8 mouse cellular contexts compared by ENCODE assay signal in the genomic region with DNA sequence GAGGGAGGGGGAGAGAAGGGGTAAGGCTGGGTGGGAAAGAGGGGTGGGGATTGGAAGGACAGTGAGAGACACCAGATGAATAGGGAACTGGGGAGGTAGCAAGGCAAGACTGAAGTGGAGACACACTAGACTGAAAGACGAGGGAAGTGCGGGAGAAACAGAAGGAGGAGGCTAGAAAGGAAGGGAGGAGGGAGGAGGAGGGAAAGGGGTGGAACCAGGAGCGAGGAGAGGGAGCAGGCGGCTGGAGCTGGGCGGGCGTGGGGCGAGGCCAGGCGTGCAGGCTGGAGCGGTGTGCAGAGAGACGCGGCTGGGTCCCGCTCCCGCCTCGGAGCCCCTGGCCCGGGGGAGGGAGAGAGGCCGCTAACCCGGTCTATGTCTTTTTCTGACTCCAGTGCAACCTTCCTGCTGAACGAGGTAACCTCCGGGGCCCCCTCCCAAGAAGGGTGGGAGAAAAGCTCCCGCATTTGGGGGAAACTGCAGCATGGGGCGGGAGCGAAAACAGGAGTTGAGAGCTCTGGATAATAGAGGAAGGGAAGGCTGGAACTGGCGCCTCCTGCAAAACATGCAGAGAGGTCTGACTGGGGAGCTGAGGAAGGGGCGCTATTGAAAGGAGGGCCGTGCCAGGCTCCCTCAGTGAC. TPM values are rescaled to one million over a fixed set of nuclear protein-coding genes. Genes with fewer than 3 reads are reported as not detected.
A peak's percentile ranks its signal among the peaks of the same experiment; 100 is the strongest.
DNase-seq lines count a peak whose midpoint lies in the region; ATAC-seq and TF ChIP-seq lines count a peak whose summit lies in the region.

No protein-coding gene starts in this region.

- peaks cover 10 to 13% of the 10 kb centered on the region in 2 experiments for H3K27me3 ChIP-seq in MEL (ENCODE audit: control insufficient read depth in 1 of 2, insufficient read depth in 2 of 2, low read length in 2 of 2)
- H3K27me3 ChIP-seq in forebrain, postnatal 0 days (ENCODE audit: insufficient read depth, low read length): no peaks in the 10 kb centered on the region
- peaks cover 4% of the 10 kb centered on the region for H3K27me3 ChIP-seq in hindbrain, embryonic 16.5 days (replicated peaks; ENCODE audit: control insufficient read depth, insufficient read depth, low read length)
- H3K27me3 ChIP-seq in limb, embryonic 14.5 days (ENCODE audit: control insufficient read depth, insufficient read depth, low read length): peaks cover 7% of the 10 kb centered on the region

- no peaks in the 10 kb centered on the region; the same call in 1 of the 2 replicates for H3K79me2 ChIP-seq in MEL (ENCODE audit: control insufficient read depth, insufficient read depth, low read length, poor library complexity)

- ATAC-seq in forebrain, postnatal 0 days: peak; percentile 45
- peak; percentile 51 for ATAC-seq in hindbrain, embryonic 16.5 days
- peak; percentile 82 for ATAC-seq in limb, embryonic 14.5 days (ENCODE audit: low FRiP score, low read depth)
- no peak for ATAC-seq in inflammation-experienced regulatory T-cells, adult 6 months

- no peak for TF ChIP-seq EP300 in MEL (IDR thresholded peaks at IDR 0.05; ENCODE audit: low read depth in 1 of 2, low read length in 2 of 2)

- no peaks in the 10 kb centered on the region for H3K9me3 ChIP-seq in MEL (replicated peaks; ENCODE audit: insufficient read depth, low read length)
- no peaks in the 10 kb centered on the region for H3K9me3 ChIP-seq in forebrain, postnatal 0 days (ENCODE audit: low read length)
- H3K9me3 ChIP-seq in hindbrain, embryonic 16.5 days (ENCODE audit: control insufficient read depth, low read length): no peaks in the 10 kb centered on the region
- H3K9me3 ChIP-seq in limb, embryonic 14.5 days (ENCODE audit: control insufficient read depth, low read length): no peaks in the 10 kb centered on the region

- H3K4me2 ChIP-seq in forebrain, postnatal 0 days (ENCODE audit: low read depth): peak overlapping the region; percentile 82
- H3K4me2 ChIP-seq in hindbrain, embryonic 16.5 days (ENCODE audit: low read length): peak overlapping the region; percentile 84
- H3K4me2 ChIP-seq in limb, embryonic 14.5 days (replicated peaks; ENCODE audit: low read depth, low read length, severe bottlenecking): peak overlapping the region; percentile 99

- H3K4me1 ChIP-seq in MEL (ENCODE audit: control insufficient read depth in 1 of 2, insufficient read depth in 2 of 2, low read length in 2 of 2): peaks cover 0 to 17% of the 10 kb centered on the region in 2 experiments; a peak in 3 of 4 replicates
- peaks cover 23% of the 10 kb centered on the region for H3K4me1 ChIP-seq in forebrain, postnatal 0 days (ENCODE audit: insufficient read depth)
- peaks cover 58% of the 10 kb centered on the region for H3K4me1 ChIP-seq in hindbrain, embryonic 16.5 days (ENCODE audit: control insufficient read depth, insufficient read depth, low read depth, low read length)
- H3K4me1 ChIP-seq in limb, embryonic 14.5 days (ENCODE audit: control insufficient read depth, insufficient read depth, low read length): peaks cover 41% of the 10 kb centered on the region

- DNase-seq in MEL (ENCODE audit: low read depth, low spot score): peak; percentile 69
- DNase-seq in adrenal gland, postnatal 36 days: peak; percentile 79 to 82
- peak; percentile 77 for DNase-seq in forebrain, postnatal 0 days
- DNase-seq in limb, embryonic 14.5 days (ENCODE audit: low spot score): peak; percentile 84
- peak; percentile 31 for DNase-seq in naive thymus-derived CD4-positive, alpha-beta T cell, adult 2 months (ENCODE audit: low read depth)
- DNase-seq in urinary bladder, postnatal 4 days (ENCODE audit: low spot score in 2 of 2): peak; percentile 72 to 78

- no peak for TF ChIP-seq CTCF in MEL (IDR thresholded peaks at IDR 0.05 in 2 of 3, conservative IDR thresholded peaks at IDR 0.05 in 1 of 3; ENCODE audit: control insufficient read depth in 1 of 3, insufficient read depth in 1 of 3, low read depth in 2 of 3, low read length in 3 of 3, poor library complexity in 1 of 3, severe bottlenecking in 1 of 3)
- 0 out of 2 replicates have a peak, but pooled peaks have one; percentile 4 for TF ChIP-seq CTCF in forebrain, postnatal 0 days (IDR thresholded peaks at IDR 0.05; ENCODE audit: low read depth)

- H3K27ac ChIP-seq in MEL (ENCODE audit: control insufficient read depth, low read depth, low read length): no peak overlapping the region
- peak overlapping the region; percentile 97 for H3K27ac ChIP-seq in forebrain, postnatal 0 days (ENCODE audit: low read depth, low read length)
- peak overlapping the region; percentile 74 for H3K27ac ChIP-seq in hindbrain, embryonic 16.5 days (ENCODE audit: low read depth, low read length)
- H3K27ac ChIP-seq in limb, embryonic 14.5 days (replicated peaks; ENCODE audit: low read depth, low read length): peak overlapping the region; percentile 61

- TF ChIP-seq POLR2A in MEL (IDR thresholded peaks at IDR 0.05; ENCODE audit: control insufficient read depth in 1 of 2, insufficient read depth in 1 of 2, low read depth in 1 of 2, low read length in 2 of 2, poor library complexity in 1 of 2): no peak
- TF ChIP-seq POLR2A in limb, embryonic 14.5 days (IDR thresholded peaks at IDR 0.05; ENCODE audit: borderline replicate concordance, extremely low read depth, insufficient read depth, insufficient read length): 0 out of 2 replicates have a peak, but pooled peaks have one; percentile 22

- peak overlapping the region; percentile 49 to 50 for H3K4me3 ChIP-seq in MEL (ENCODE audit: control insufficient read depth in 1 of 2, insufficient read depth in 1 of 2, low read depth in 2 of 2, low read length in 2 of 2)
- H3K4me3 ChIP-seq in forebrain, postnatal 0 days (ENCODE audit: low read depth, low read length): peak overlapping the region; percentile 66
- H3K4me3 ChIP-seq in hindbrain, embryonic 16.5 days (ENCODE audit: low read length): peak overlapping the region; percentile 75
- peak overlapping the region; percentile 84 for H3K4me3 ChIP-seq in limb, embryonic 14.5 days (replicated peaks; ENCODE audit: low read length)

- peaks cover 0 to 11% of the 10 kb centered on the region in 2 experiments; a peak in 2 of 4 replicates for H3K36me3 ChIP-seq in MEL (ENCODE audit: control insufficient read depth in 1 of 2, insufficient read depth in 2 of 2, low read length in 2 of 2)
- no peaks in the 10 kb centered on the region for H3K36me3 ChIP-seq in forebrain, postnatal 0 days (ENCODE audit: insufficient read depth)
- H3K36me3 ChIP-seq in hindbrain, embryonic 16.5 days (ENCODE audit: control insufficient read depth, insufficient read depth, low read length): no peaks in the 10 kb centered on the region
- H3K36me3 ChIP-seq in limb, embryonic 14.5 days (ENCODE audit: control insufficient read depth, insufficient read depth, low read length): no peaks in the 10 kb centered on the region

- H3K9ac ChIP-seq in MEL (ENCODE audit: control insufficient read depth, low read depth, low read length, poor library complexity, severe bottlenecking): peak overlapping the region; percentile 61
- H3K9ac ChIP-seq in forebrain, postnatal 0 days: peak overlapping the region; percentile 86
- H3K9ac ChIP-seq in hindbrain, embryonic 16.5 days (ENCODE audit: low read depth, low read length): peak overlapping the region; percentile 66
- peak overlapping the region; percentile 55 for H3K9ac ChIP-seq in limb, embryonic 14.5 days (ENCODE audit: low read depth, low read length, severe bottlenecking)

- TF ChIP-seq RAD21 in MEL (IDR thresholded peaks at IDR 0.05; ENCODE audit: low read depth, low read length): no peak

- 2% methylated on average over 25 of the region's 25 CpGs for WGBS in forebrain, postnatal 0 days
- WGBS in hindbrain, embryonic 16.5 days: under 1% methylated on average over 24 of the region's 25 CpGs
- WGBS in limb, embryonic 14.5 days: 2% methylated on average over 13 of the region's 25 CpGs

RNA-seq across cellular contexts. Expression of gene Cacnb3, which starts 1.6 kb away (rescaled TPM):
- total RNA-seq in MEL (2012; rRNA removed): 1.4 TPM in 2 replicates
- 1 to 10 TPM in 1 of 2 experiments, not detected in 1; 8.5 TPM for polyA plus RNA-seq in MEL (2012; ENCODE audit: insufficient read depth in 1 of 2, insufficient read length in 2 of 2, low read depth in 1 of 2, low replicate concordance in 2 of 2, missing spikeins in 1 of 2)
- 10 to 100 TPM; 10.2 to 13.3 TPM for total RNA-seq in adrenal gland, postnatal 36 days (2021)
- 191 and 201 TPM in 2 replicates for total RNA-seq in forebrain, postnatal 0 days (2014; rRNA removed)
- polyA plus RNA-seq in forebrain, postnatal 0 days (2015; fragmentation: Nextera tagmentation; extraction: Ambion mirVana): 133 and 139 TPM in 2 replicates
- polyA plus RNA-seq in hindbrain, embryonic 16.5 days (2015; fragmentation: Nextera tagmentation; extraction: Ambion mirVana): 129 and 141 TPM in 2 replicates
- polyA plus RNA-seq in limb, embryonic 14.5 days (2012; rRNA removed): 75.2 and 105 TPM in 2 replicates
- 33.9 and 40.8 TPM in 2 replicates for polyA plus RNA-seq in limb, embryonic 14.5 days (2014; fragmentation: Nextera tagmentation; extraction: Ambion mirVana)
- under 1 TPM in 2 of 3 experiments, not detected in 1; 0.30 to 0.38 TPM for polyA plus RNA-seq in inflammation-experienced regulatory T-cells, adult 6 months (2017; shearing (Covaris generic))

RNA-seq across cellular contexts. Expression of gene Adcy6, which starts 22.4 kb away (rescaled TPM):
- total RNA-seq in MEL (2012; rRNA removed): 58.9 and 76.0 TPM in 2 replicates
- 10 to 100 TPM in 1 of 2 experiments, not detected in 1; 77.3 TPM for polyA plus RNA-seq in MEL (2012; ENCODE audit: insufficient read depth in 1 of 2, insufficient read length in 2 of 2, low read depth in 1 of 2, low replicate concordance in 2 of 2, missing spikeins in 1 of 2)
- total RNA-seq in adrenal gland, postnatal 36 days (2021): 10 to 100 TPM; 43.8 to 62.6 TPM
- 39.2 and 42.3 TPM in 2 replicates for total RNA-seq in forebrain, postnatal 0 days (2014; rRNA removed)
- polyA plus RNA-seq in forebrain, postnatal 0 days (2015; fragmentation: Nextera tagmentation; extraction: Ambion mirVana): 1.9 and 5.4 TPM in 2 replicates
- polyA plus RNA-seq in hindbrain, embryonic 16.5 days (2015; fragmentation: Nextera tagmentation; extraction: Ambion mirVana): 9.1 and 10.1 TPM in 2 replicates
- polyA plus RNA-seq in limb, embryonic 14.5 days (2012; rRNA removed): 74.0 and 82.0 TPM in 2 replicates
- polyA plus RNA-seq in limb, embryonic 14.5 days (2014; fragmentation: Nextera tagmentation; extraction: Ambion mirVana): 14.3 and 16.2 TPM in 2 replicates
- under 1 TPM in 2 of 3 experiments, not detected in 1; 0.28 to 0.44 TPM for polyA plus RNA-seq in inflammation-experienced regulatory T-cells, adult 6 months (2017; shearing (Covaris generic))

RNA-seq across cellular contexts. Expression of gene Ddx23, which starts 30.5 kb away (rescaled TPM):
- 193 and 213 TPM in 2 replicates for total RNA-seq in MEL (2012; rRNA removed)
- 100 to 1,000 TPM; 194 to 252 TPM for polyA plus RNA-seq in MEL (2012; ENCODE audit: insufficient read depth in 1 of 2, insufficient read length in 2 of 2, low read depth in 1 of 2, low replicate concordance in 2 of 2, missing spikeins in 1 of 2)
- 10 to 100 TPM; 75.5 to 84.3 TPM for total RNA-seq in adrenal gland, postnatal 36 days (2021)
- total RNA-seq in forebrain, postnatal 0 days (2014; rRNA removed): 54.9 and 70.6 TPM in 2 replicates
- polyA plus RNA-seq in forebrain, postnatal 0 days (2015; fragmentation: Nextera tagmentation; extraction: Ambion mirVana): 11.9 and 13.8 TPM in 2 replicates
- polyA plus RNA-seq in hindbrain, embryonic 16.5 days (2015; fragmentation: Nextera tagmentation; extraction: Ambion mirVana): 17.8 and 19.7 TPM in 2 replicates
- 47.0 and 54.0 TPM in 2 replicates for polyA plus RNA-seq in limb, embryonic 14.5 days (2012; rRNA removed)
- polyA plus RNA-seq in limb, embryonic 14.5 days (2014; fragmentation: Nextera tagmentation; extraction: Ambion mirVana): 22.6 and 26.5 TPM in 2 replicates
- polyA plus RNA-seq in inflammation-experienced regulatory T-cells, adult 6 months (2017; shearing (Covaris generic)): 10 to 100 TPM; 15.4 to 37.0 (median 37.0) TPM

RNA-seq across cellular contexts. Expression of gene Rnd1, which starts 45.0 kb away (rescaled TPM):
- total RNA-seq in MEL (2012; rRNA removed): 5.8 and 6.0 TPM in 2 replicates
- 1 to 10 TPM in 1 of 2 experiments, not detected in 1; 5.5 TPM for polyA plus RNA-seq in MEL (2012; ENCODE audit: insufficient read depth in 1 of 2, insufficient read length in 2 of 2, low read depth in 1 of 2, low replicate concordance in 2 of 2, missing spikeins in 1 of 2)
- 1 to 10 TPM; 2.1 to 2.4 TPM for total RNA-seq in adrenal gland, postnatal 36 days (2021)
- 34.1 and 56.6 TPM in 2 replicates for total RNA-seq in forebrain, postnatal 0 days (2014; rRNA removed)
- polyA plus RNA-seq in forebrain, postnatal 0 days (2015; fragmentation: Nextera tagmentation; extraction: Ambion mirVana): 20.9 and 24.1 TPM in 2 replicates
- 12.6 and 16.7 TPM in 2 replicates for polyA plus RNA-seq in hindbrain, embryonic 16.5 days (2015; fragmentation: Nextera tagmentation; extraction: Ambion mirVana)
- polyA plus RNA-seq in limb, embryonic 14.5 days (2012; rRNA removed): 1.1 and 1.5 TPM in 2 replicates
- polyA plus RNA-seq in limb, embryonic 14.5 days (2014; fragmentation: Nextera tagmentation; extraction: Ambion mirVana): 0.35 and 0.45 TPM in 2 replicates
- 1 to 10 TPM in 1 of 3 experiments, under 1 TPM in 2; 0.94 to 1.8 (median 0.99) TPM for polyA plus RNA-seq in inflammation-experienced regulatory T-cells, adult 6 months (2017; shearing (Covaris generic))

Comparison
In these comparisons a context has a peak if more than half of its experiments do, and no peak if none do; other contexts are left out.
1. DNase-seq: peak in every context shown above with its lines; median percentile 84 in limb, embryonic 14.5 days; 80 in adrenal gland, postnatal 36 days; 77 in forebrain, postnatal 0 days; 75 in urinary bladder, postnatal 4 days; 69 in MEL; 31 in naive thymus-derived CD4-positive, alpha-beta T cell, adult 2 months.